Mouse (Mus musculus) hematopoietic stem cell, adult 5-6 weeks (primary cell): ENCODE data around the gene Spn. TPM values are rescaled to one million over a fixed set of nuclear protein-coding genes. Genes with fewer than 3 reads are reported as not detected.
A peak's percentile ranks its signal among the peaks of the same experiment; 100 is the strongest.

Experiments used
- ATAC-seq, 2 experiments: fragments of 125-278 bp in 1 of 2; replicated peaks in 1 of 2; 2 replicates each; pipeline ENCODE4 v1.8.0; 2016 to 2017; ENCODE audit warnings: inconsistent platforms in 2 of 2, mild to moderate bottlenecking in 2 of 2, moderate number of reproducible peaks in 2 of 2, low read depth in 1 of 2, moderate TSS enrichment in 1 of 2; ENCODE audit not compliant: low FRiP score in 2 of 2, poor library complexity in 2 of 2, severe bottlenecking in 2 of 2, insufficient read depth in 1 of 2, low TSS enrichment in 1 of 2
- total RNA-seq: library from RNA; stranded (forward); fragments of 172-1452, 232-1000 nt; gene quantifications from 2 replicates; pipeline ENCODE4 v1.2.3, GENCODE M21; 2017

Gene Spn
- total RNA-seq, 1 experiment from 2014 or later = 346 TPM

GRCm38 (mm10) chr7:127145387-127146266 is 8.0 kb upstream of the Spn start:
- ATAC-seq = no peak

- ATAC-seq = no peak
Observed at GRCm38 (mm10) chr7:127144412-127144811, 6.8 kb upstream of the Spn start.

GRCm38 (mm10) chr7:127142666-127143065 is 5.0 kb upstream of the Spn start:
- no peak for ATAC-seq

GRCm38 (mm10) chr7:127142214-127142613 is 4.6 kb upstream of the Spn start:
- no peak for ATAC-seq

- ATAC-seq = no peak
Observed at GRCm38 (mm10) chr7:127140623-127141404, 3.2 kb upstream of the Spn start.

- no peak for ATAC-seq
Observed at GRCm38 (mm10) chr7:127139562-127139961, 1.9 kb upstream of the Spn start.

GRCm38 (mm10) chr7:127139100-127139499 is 1.5 kb upstream of the Spn start:
- ATAC-seq = no peak

- ATAC-seq = no peak
Observed at GRCm38 (mm10) chr7:127136181-127137071, 1.2 kb downstream of the Spn start.

GRCm38 (mm10) chr7:127134821-127135447 is 2.7 kb downstream of the Spn start:
- ATAC-seq = peak in 1 of 2 experiments; percentile 32; a peak in 1 of 4 replicates

GRCm38 (mm10) chr7:127133125-127133524 is 4.5 kb downstream of the Spn start:
- ATAC-seq = no peak

GRCm38 (mm10) chr7:127129638-127130037 is 8.0 kb downstream of the Spn start:
- ATAC-seq = peak; percentile 80 to 87

- no peak for ATAC-seq
Observed at GRCm38 (mm10) chr7:127121911-127122270, 15.7 kb downstream of the Spn start, which contains the start of gene Qprt. Gene Qprt (minus strand): TSS chr7:127122226.

- no peak for ATAC-seq
Observed at GRCm38 (mm10) chr7:127121061-127121910, 16.3 kb downstream of the Spn start.

GRCm38 (mm10) chr7:127118671-127119445 is 18.8 kb downstream of the Spn start:
- no peak for ATAC-seq

GRCm38 (mm10) chr7:127117948-127118347 is 19.7 kb downstream of the Spn start:
- ATAC-seq = no peak
